Mouse (Mus musculus): Measurements from ENCODE around the gene Slc35e4. TPM values are rescaled to one million over a fixed set of nuclear protein-coding genes. Genes with fewer than 3 reads are reported as not detected.

Slc35e4 gene
- polyA plus RNA-seq, 1 experiment from 2014 or later = 7.5 TPM

GRCm38 (mm10) chr11:3904673-3905072, 9.8 kb downstream of the Slc35e4 start:
- no peak overlapping the region for H3K4me3 ChIP-seq (ENCODE audit: low read depth, low read length)
- no peaks in the 10 kb centered on the region for H3K9me3 ChIP-seq (ENCODE audit: control insufficient read depth, low read length)
- ATAC-seq (ENCODE audit: low FRiP score, low TSS enrichment) (no peak), DNase-seq (ENCODE audit: low spot score) (no peak)
- no peaks in the 10 kb centered on the region; the same call in 1 of the 2 replicates for H3K36me3 ChIP-seq (ENCODE audit: control insufficient read depth, insufficient read depth, low read length)
- WGBS = 62% methylated on average over 6 of the region's 6 CpGs
- 0 out of 2 replicates have a peak, but pooled peaks cover 3% of the 10 kb centered on the region for H3K4me1 ChIP-seq (replicated peaks; ENCODE audit: control insufficient read depth, insufficient read depth)
- H3K27ac ChIP-seq (replicated peaks) = no peak overlapping the region
- no peaks in the 10 kb centered on the region for H3K27me3 ChIP-seq (ENCODE audit: control insufficient read depth, insufficient read depth, low read length)
- no peak overlapping the region for H3K4me2 ChIP-seq (replicated peaks; ENCODE audit: low read depth)
- H3K9ac ChIP-seq (ENCODE audit: low read length) = no peak overlapping the region
- TF ChIP-seq CTCF (IDR thresholded peaks at IDR 0.05; ENCODE audit: low read depth) = no peak
- TF ChIP-seq EP300 (optimal IDR thresholded peaks at IDR 0.05) = no peak

GRCm38 (mm10) chr11:3903046-3903445, 11.4 kb downstream of the Slc35e4 start:
- no peaks in the 10 kb centered on the region for H3K27me3 ChIP-seq (ENCODE audit: control insufficient read depth, insufficient read depth, low read length)
- H3K9ac ChIP-seq (ENCODE audit: low read length) = no peak overlapping the region
- ATAC-seq (ENCODE audit: low FRiP score, low TSS enrichment) = no peak
- H3K4me2 ChIP-seq (replicated peaks; ENCODE audit: low read depth) = no peak overlapping the region
- H3K27ac ChIP-seq (replicated peaks) = no peak overlapping the region
- H3K9me3 ChIP-seq (ENCODE audit: control insufficient read depth, low read length) = no peaks in the 10 kb centered on the region
- TF ChIP-seq CTCF (IDR thresholded peaks at IDR 0.05; ENCODE audit: low read depth) (no peak), EP300 (optimal IDR thresholded peaks at IDR 0.05) (no peak)
- peaks cover 2% of the 10 kb centered on the region; the same call in 1 of the 2 replicates for H3K36me3 ChIP-seq (ENCODE audit: control insufficient read depth, insufficient read depth, low read length)
- peak; percentile 39 for DNase-seq (ENCODE audit: low spot score)
- 57% methylated on average over 5 of the region's 5 CpGs for WGBS
- H3K4me1 ChIP-seq (replicated peaks; ENCODE audit: control insufficient read depth, insufficient read depth) = 0 out of 2 replicates have a peak, but pooled peaks cover 3% of the 10 kb centered on the region
- H3K4me3 ChIP-seq (ENCODE audit: low read depth, low read length) = no peak overlapping the region

GRCm38 (mm10) chr11:3902516-3902915, 11.9 kb downstream of the Slc35e4 start:
- Histone ChIP-seq H3K36me3 (ENCODE audit: control insufficient read depth, insufficient read depth, low read length) (peaks cover 2% of the 10 kb centered on the region; the same call in 1 of the 2 replicates), H3K4me3 (ENCODE audit: low read depth, low read length) (no peak overlapping the region), H3K9me3 (ENCODE audit: control insufficient read depth, low read length) (no peaks in the 10 kb centered on the region), H3K27ac (replicated peaks) (no peak overlapping the region), H3K9ac (ENCODE audit: low read length) (no peak overlapping the region), H3K4me2 (replicated peaks; ENCODE audit: low read depth) (no peak overlapping the region), H3K27me3 (ENCODE audit: control insufficient read depth, insufficient read depth, low read length) (no peaks in the 10 kb centered on the region), H3K4me1 (replicated peaks; ENCODE audit: control insufficient read depth, insufficient read depth) (0 out of 2 replicates have a peak, but pooled peaks cover 3% of the 10 kb centered on the region)
- DNase-seq (ENCODE audit: low spot score) = no peak
- ATAC-seq (ENCODE audit: low FRiP score, low TSS enrichment) = no peak
- TF ChIP-seq CTCF (IDR thresholded peaks at IDR 0.05; ENCODE audit: low read depth) (no peak), EP300 (optimal IDR thresholded peaks at IDR 0.05) (no peak)
- 84% methylated on average over 3 of the region's 3 CpGs for WGBS

- Histone ChIP-seq H3K27ac (replicated peaks) (no peak overlapping the region), H3K9me3 (ENCODE audit: control insufficient read depth, low read length) (no peaks in the 10 kb centered on the region), H3K36me3 (ENCODE audit: control insufficient read depth, insufficient read depth, low read length) (0 out of 2 replicates have a peak, but pooled peaks cover 2% of the 10 kb centered on the region), H3K4me3 (ENCODE audit: low read depth, low read length) (no peak overlapping the region), H3K4me2 (replicated peaks; ENCODE audit: low read depth) (no peak overlapping the region), H3K4me1 (replicated peaks; ENCODE audit: control insufficient read depth, insufficient read depth) (0 out of 2 replicates have a peak, but pooled peaks cover 3% of the 10 kb centered on the region), H3K9ac (ENCODE audit: low read length) (no peak overlapping the region), H3K27me3 (ENCODE audit: control insufficient read depth, insufficient read depth, low read length) (no peaks in the 10 kb centered on the region)
- DNase-seq (ENCODE audit: low spot score) (no peak), ATAC-seq (ENCODE audit: low FRiP score, low TSS enrichment) (0 out of 2 replicates have a peak, but pooled peaks have one; percentile 22)
- 65% methylated on average over 6 of the region's 6 CpGs for WGBS
- TF ChIP-seq EP300 (optimal IDR thresholded peaks at IDR 0.05) (no peak), CTCF (IDR thresholded peaks at IDR 0.05; ENCODE audit: low read depth) (no peak)
These were observed 14.2 kb downstream of the Slc35e4 start for GRCm38 (mm10) chr11:3900296-3900695.

- TF ChIP-seq EP300 (optimal IDR thresholded peaks at IDR 0.05) (no peak), CTCF (IDR thresholded peaks at IDR 0.05; ENCODE audit: low read depth) (no peak)
- Histone ChIP-seq H3K27me3 (ENCODE audit: control insufficient read depth, insufficient read depth, low read length) (no peaks in the 10 kb centered on the region), H3K4me3 (ENCODE audit: low read depth, low read length) (no peak overlapping the region), H3K4me1 (replicated peaks; ENCODE audit: control insufficient read depth, insufficient read depth) (no peaks in the 10 kb centered on the region), H3K9ac (ENCODE audit: low read length) (no peak overlapping the region), H3K36me3 (ENCODE audit: control insufficient read depth, insufficient read depth, low read length) (0 out of 2 replicates have a peak, but pooled peaks cover 2% of the 10 kb centered on the region), H3K27ac (replicated peaks) (no peak overlapping the region), H3K9me3 (ENCODE audit: control insufficient read depth, low read length) (no peaks in the 10 kb centered on the region), H3K4me2 (replicated peaks; ENCODE audit: low read depth) (no peak overlapping the region)
- WGBS = 68% methylated on average over 1 of the region's 1 CpGs
- DNase-seq (ENCODE audit: low spot score) (no peak), ATAC-seq (ENCODE audit: low FRiP score, low TSS enrichment) (no peak)
These were observed 18.5 kb downstream of the Slc35e4 start for GRCm38 (mm10) chr11:3895933-3896332.

GRCm38 (mm10) chr11:3895458-3895857, 19.0 kb downstream of the Slc35e4 start:
- peak overlapping the region; percentile 44 for H3K4me3 ChIP-seq (ENCODE audit: low read depth, low read length)
- TF ChIP-seq CTCF (IDR thresholded peaks at IDR 0.05; ENCODE audit: low read depth) (no peak), EP300 (optimal IDR thresholded peaks at IDR 0.05) (no peak)
- no peaks in the 10 kb centered on the region for H3K27me3 ChIP-seq (ENCODE audit: control insufficient read depth, insufficient read depth, low read length)
- H3K9ac ChIP-seq (ENCODE audit: low read length) = peak overlapping the region; percentile 62
- H3K9me3 ChIP-seq (ENCODE audit: control insufficient read depth, low read length) = no peaks in the 10 kb centered on the region
- H3K4me2 ChIP-seq (replicated peaks; ENCODE audit: low read depth) = peak overlapping the region; percentile 88
- H3K27ac ChIP-seq (replicated peaks) = 0 out of 2 replicates have a peak overlapping the region, but pooled peaks have one; percentile 45
- no peaks in the 10 kb centered on the region for H3K4me1 ChIP-seq (replicated peaks; ENCODE audit: control insufficient read depth, insufficient read depth)
- no peak for DNase-seq (ENCODE audit: low spot score)
- WGBS = 1% methylated on average over 10 of the region's 10 CpGs
- peak; percentile 51 for ATAC-seq (ENCODE audit: low FRiP score, low TSS enrichment)
- 0 out of 2 replicates have a peak, but pooled peaks cover 2% of the 10 kb centered on the region for H3K36me3 ChIP-seq (ENCODE audit: control insufficient read depth, insufficient read depth, low read length)
